Mouse (Mus musculus): ENCODE data around the gene Tnrc6b.

Gene Tnrc6b

GRCm38 (mm10) chr15:80710608-80711363 is at the start of gene Tnrc6b:
Gene Tnrc6b (plus strand): TSS chr15:80711313.
- DNase-seq, result peak; percentile 99

- no peak for DNase-seq
Observed at GRCm38 (mm10) chr15:80664444-80664843, 46.7 kb upstream of the Tnrc6b start.

GRCm38 (mm10) chr15:80671295-80672252 is 39.5 kb upstream of the Tnrc6b start, which contains the start of gene Fam83f:
Gene Fam83f (plus strand): TSS chr15:80671847.
- peak; percentile 52 to 60 for DNase-seq

- DNase-seq, result no peak
Observed at GRCm38 (mm10) chr15:80672810-80673209, 38.3 kb upstream of the Tnrc6b start.

GRCm38 (mm10) chr15:80673337-80674095 is 37.6 kb upstream of the Tnrc6b start:
- DNase-seq, result peak in 1 of 2 experiments; percentile 28

GRCm38 (mm10) chr15:80674700-80675099 is 36.4 kb upstream of the Tnrc6b start:
- no peak for DNase-seq

- peak in 1 of 2 experiments; percentile 22 for DNase-seq
Observed at GRCm38 (mm10) chr15:80679515-80680215, 31.4 kb upstream of the Tnrc6b start.

GRCm38 (mm10) chr15:80680347-80681030 is 30.6 kb upstream of the Tnrc6b start:
- DNase-seq, result peak; percentile 46 to 67

GRCm38 (mm10) chr15:80681466-80681881 is 29.6 kb upstream of the Tnrc6b start:
- no peak for DNase-seq

GRCm38 (mm10) chr15:80682343-80682742 is 28.8 kb upstream of the Tnrc6b start:
- no peak for DNase-seq

GRCm38 (mm10) chr15:80683151-80683550 is 28.0 kb upstream of the Tnrc6b start:
- peak in 1 of 2 experiments; percentile 33 for DNase-seq

GRCm38 (mm10) chr15:80683990-80684389 is 27.1 kb upstream of the Tnrc6b start:
- no peak for DNase-seq

- DNase-seq, result no peak
Observed at GRCm38 (mm10) chr15:80684786-80685602, 26.1 kb upstream of the Tnrc6b start.

GRCm38 (mm10) chr15:80685603-80685895 is 25.6 kb upstream of the Tnrc6b start:
- DNase-seq, result no peak

- no peak for DNase-seq
Observed at GRCm38 (mm10) chr15:80688536-80688935, 22.6 kb upstream of the Tnrc6b start.

- DNase-seq, result no peak
Observed at GRCm38 (mm10) chr15:80693492-80693891, 17.6 kb upstream of the Tnrc6b start.

GRCm38 (mm10) chr15:80694125-80694910 is 16.8 kb upstream of the Tnrc6b start:
- peak in 1 of 2 experiments; percentile 43 for DNase-seq

GRCm38 (mm10) chr15:80697564-80697963 is 13.5 kb upstream of the Tnrc6b start:
- DNase-seq, result no peak

GRCm38 (mm10) chr15:80701481-80702257 is 9.4 kb upstream of the Tnrc6b start:
- peak; percentile 71 to 82 for DNase-seq
